Mouse (Mus musculus) liver, adult 2 months (tissue): ENCODE measurements around the gene Zfp777.

Experiments used
- CTCF ChIP-seq: fragments of 200-500 bp; IDR thresholded peaks from 2 replicates; pipeline ENCODE4 v1.5.1; 2011; ENCODE audit warnings: low read depth, low read length, control low read depth
- POLR2A ChIP-seq: fragments of 200-500 bp; IDR thresholded peaks from 2 replicates; pipeline ENCODE4 v1.6.1; 2011; ENCODE audit warnings: low read length, control low read depth; ENCODE audit not compliant: insufficient read depth; ENCODE audit errors: extremely low read depth

GRCm38 (mm10) chr6:48021678-48022077, 27.0 kb downstream of the Zfp777 start:
- TF ChIP-seq POLR2A = no peak
- no peak for TF ChIP-seq CTCF
